Mouse (Mus musculus) thymus, adult 18-20 months (tissue): Measurements from ENCODE around the gene Atp6v1e1.

ENCODE experiments used
- DNase-seq, 2 experiments: peaks; one replicate each; pipeline ENCODE4 v3.0.0; 2022; ENCODE audit warnings: mixed read lengths in 2 of 2

The Atp6v1e1 gene

GRCm38 (mm10) chr6:120761151-120761550, 61.4 kb downstream of the Atp6v1e1 start:
- peak; percentile 43 to 78 for DNase-seq

GRCm38 (mm10) chr6:120746416-120746815, 76.2 kb downstream of the Atp6v1e1 start:
- no peak for DNase-seq
